Mouse (Mus musculus) embryo, embryonic 9.5 days (tissue): Measurements from ENCODE around the gene Eif2b3.

ENCODE experiments used
- DNase-seq: peaks from one replicate; pipeline ENCODE4 v3.0.0-alpha.2; 2017; ENCODE audit errors: extremely low spot score

Gene Eif2b3

GRCm38 (mm10) chr4:117019206-117020134 is at the start of gene Eif2b3:
Gene Eif2b3 (plus strand): TSS chr4:117019402.
- peak; percentile 90 for DNase-seq

- no peak for DNase-seq
Observed at GRCm38 (mm10) chr4:116976503-116976902, 42.7 kb upstream of the Eif2b3 start.

GRCm38 (mm10) chr4:116985681-116986080 is 33.5 kb upstream of the Eif2b3 start:
- no peak for DNase-seq

GRCm38 (mm10) chr4:116986400-116987121 is 32.6 kb upstream of the Eif2b3 start:
- DNase-seq, result peak; percentile 54

- no peak for DNase-seq
Observed at GRCm38 (mm10) chr4:116987122-116987456, 32.1 kb upstream of the Eif2b3 start.

GRCm38 (mm10) chr4:116989731-116990130 is 29.5 kb upstream of the Eif2b3 start:
- DNase-seq, result no peak

- peak; percentile 69 for DNase-seq
Observed at GRCm38 (mm10) chr4:116991366-116991765, 27.8 kb upstream of the Eif2b3 start.

- DNase-seq, result peak; percentile 94
Observed at GRCm38 (mm10) chr4:116993672-116994621, 25.3 kb upstream of the Eif2b3 start, which contains the start of gene Urod. Gene Urod (minus strand): TSS chr4:116994413.

- DNase-seq, result peak; percentile 82
Observed at GRCm38 (mm10) chr4:116995131-116995797, 23.9 kb upstream of the Eif2b3 start, which contains the start of gene Hectd3. Gene Hectd3 (plus strand): TSS chr4:116995317.

GRCm38 (mm10) chr4:116995798-116996135 is 23.4 kb upstream of the Eif2b3 start:
- peak; percentile 53 for DNase-seq

- no peak for DNase-seq
Observed at GRCm38 (mm10) chr4:116999513-117000154, 19.6 kb upstream of the Eif2b3 start.

- DNase-seq, result no peak
Observed at GRCm38 (mm10) chr4:117001957-117002356, 17.2 kb upstream of the Eif2b3 start.

GRCm38 (mm10) chr4:117002543-117003521 is 16.4 kb upstream of the Eif2b3 start:
- DNase-seq, result peak; percentile 70

GRCm38 (mm10) chr4:117004649-117005048 is 14.6 kb upstream of the Eif2b3 start:
- DNase-seq, result no peak

- DNase-seq, result no peak
Observed at GRCm38 (mm10) chr4:117005611-117006400, 13.4 kb upstream of the Eif2b3 start.

GRCm38 (mm10) chr4:117007058-117007457 is 12.1 kb upstream of the Eif2b3 start:
- no peak for DNase-seq

- DNase-seq, result no peak
Observed at GRCm38 (mm10) chr4:117010231-117010630, 9.0 kb upstream of the Eif2b3 start.

GRCm38 (mm10) chr4:117013596-117013995 is 5.6 kb upstream of the Eif2b3 start:
- DNase-seq, result no peak
